Mouse (Mus musculus): Measurements from ENCODE around the gene Klhdc7a. TPM values are rescaled to one million over a fixed set of nuclear protein-coding genes. Genes with fewer than 3 reads are reported as not detected.
"Not testable (repeated sequence)": the region's sequence is repeated elsewhere in the genome, so short reads cannot be mapped to it uniquely, and the experiment has no call there.

Gene Klhdc7a
- polyA plus RNA-seq, 1 experiment from 2014 or later = 0.29 TPM

DNA sequence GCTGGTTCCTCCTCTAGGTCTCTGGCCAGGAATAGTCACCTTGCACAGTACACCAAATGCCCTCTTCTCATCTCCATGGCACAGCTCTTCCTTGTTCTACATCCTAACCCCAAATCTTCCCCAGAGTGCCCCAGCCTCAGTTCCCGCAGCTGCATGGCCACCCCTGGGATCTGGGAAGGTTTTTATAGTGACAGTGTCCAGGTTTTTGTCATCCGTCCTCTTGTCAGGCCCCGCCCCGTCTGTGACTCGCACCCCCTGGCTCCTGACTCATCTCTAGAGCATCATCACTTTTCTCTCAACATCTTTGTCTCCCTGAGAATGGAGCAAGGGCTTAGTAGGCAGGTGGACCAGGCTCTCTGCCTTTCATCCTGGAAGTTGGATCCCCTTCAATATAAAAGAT lies 3.9 kb downstream of the Klhdc7a start:
- Histone ChIP-seq H3K27ac (ENCODE audit: low read length) (no peak overlapping the region), H3K4me3 (replicated peaks; ENCODE audit: low read length) (no peak overlapping the region), H3K9ac (replicated peaks; ENCODE audit: low read depth, low read length) (no peak overlapping the region), H3K36me3 (ENCODE audit: control insufficient read depth, insufficient read depth) (no peaks in the 10 kb centered on the region), H3K4me2 (ENCODE audit: low read length) (no peak overlapping the region), H3K4me1 (replicated peaks; ENCODE audit: control insufficient read depth, insufficient read depth, low read length) (peaks cover 11% of the 10 kb centered on the region), H3K9me3 (ENCODE audit: control insufficient read depth, low read length) (no peaks in the 10 kb centered on the region), H3K27me3 (replicated peaks; ENCODE audit: control insufficient read depth, insufficient read depth, low read length) (no peaks in the 10 kb centered on the region)
- WGBS = 93% methylated on average over 5 of the region's 5 CpGs
- no peak for ATAC-seq

DNA sequence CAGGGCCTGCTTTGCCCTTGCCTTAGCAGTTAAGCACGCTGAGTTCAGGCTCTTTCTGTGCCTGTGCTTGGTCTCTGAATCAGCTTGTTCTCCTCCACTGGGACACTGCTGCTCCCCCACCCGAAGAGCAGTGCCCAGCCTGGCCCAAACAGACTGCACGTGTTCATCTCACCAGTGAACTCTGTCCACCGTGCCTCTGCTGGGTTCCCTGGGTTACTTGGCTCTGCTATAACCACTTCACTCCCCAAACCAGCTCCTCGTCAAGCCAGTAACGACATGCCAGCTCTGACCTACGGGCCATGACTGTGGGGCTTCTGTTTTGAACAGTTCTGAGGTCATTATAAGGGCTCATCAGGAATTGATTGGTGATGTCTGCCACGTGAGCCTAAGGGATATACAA lies 4.8 kb downstream of the Klhdc7a start:
- H3K4me2 ChIP-seq (ENCODE audit: low read length) = no peak overlapping the region
- no peak for ATAC-seq
- H3K9ac ChIP-seq (replicated peaks; ENCODE audit: low read depth, low read length) = no peak overlapping the region
- 49% methylated on average over 8 of the region's 8 CpGs for WGBS
- H3K4me1 ChIP-seq (replicated peaks; ENCODE audit: control insufficient read depth, insufficient read depth, low read length) = peaks cover 11% of the 10 kb centered on the region
- H3K9me3 ChIP-seq (ENCODE audit: control insufficient read depth, low read length) = no peaks in the 10 kb centered on the region
- no peak overlapping the region for H3K27ac ChIP-seq (ENCODE audit: low read length)
- no peaks in the 10 kb centered on the region for H3K27me3 ChIP-seq (replicated peaks; ENCODE audit: control insufficient read depth, insufficient read depth, low read length)
- H3K36me3 ChIP-seq (ENCODE audit: control insufficient read depth, insufficient read depth) = no peaks in the 10 kb centered on the region
- no peak overlapping the region for H3K4me3 ChIP-seq (replicated peaks; ENCODE audit: low read length)

GRCm38 (mm10) chr4:139961816-139962215 lies 6.0 kb downstream of the Klhdc7a start:
- Histone ChIP-seq H3K4me1 (replicated peaks; ENCODE audit: control insufficient read depth, insufficient read depth, low read length) (peaks cover 5% of the 10 kb centered on the region), H3K9ac (replicated peaks; ENCODE audit: low read depth, low read length) (no peak overlapping the region), H3K9me3 (ENCODE audit: control insufficient read depth, low read length) (no peaks in the 10 kb centered on the region), H3K27ac (ENCODE audit: low read length) (no peak overlapping the region), H3K4me3 (replicated peaks; ENCODE audit: low read length) (no peak overlapping the region), H3K36me3 (ENCODE audit: control insufficient read depth, insufficient read depth) (no peaks in the 10 kb centered on the region), H3K4me2 (ENCODE audit: low read length) (no peak overlapping the region), H3K27me3 (replicated peaks; ENCODE audit: control insufficient read depth, insufficient read depth, low read length) (no peaks in the 10 kb centered on the region)
- ATAC-seq = no peak
- 91% methylated on average over 8 of the region's 8 CpGs for WGBS

GRCm38 (mm10) chr4:139961329-139961728 lies 6.5 kb downstream of the Klhdc7a start:
- not testable (repeated sequence) for H3K27me3 ChIP-seq (replicated peaks; ENCODE audit: control insufficient read depth, insufficient read depth, low read length)
- 92% methylated on average over 11 of the region's 11 CpGs for WGBS

GRCm38 (mm10) chr4:139960724-139961315 lies 7.0 kb downstream of the Klhdc7a start:
- Histone ChIP-seq H3K4me1 (replicated peaks; ENCODE audit: control insufficient read depth, insufficient read depth, low read length) (peaks cover 5% of the 10 kb centered on the region), H3K27me3 (replicated peaks; ENCODE audit: control insufficient read depth, insufficient read depth, low read length) (no peaks in the 10 kb centered on the region), H3K4me3 (replicated peaks; ENCODE audit: low read length) (no peak overlapping the region), H3K27ac (ENCODE audit: low read length) (no peak overlapping the region), H3K9me3 (ENCODE audit: control insufficient read depth, low read length) (no peaks in the 10 kb centered on the region), H3K4me2 (ENCODE audit: low read length) (no peak overlapping the region), H3K9ac (replicated peaks; ENCODE audit: low read depth, low read length) (no peak overlapping the region), H3K36me3 (ENCODE audit: control insufficient read depth, insufficient read depth) (no peaks in the 10 kb centered on the region)
- 73% methylated on average over 10 of the region's 10 CpGs for WGBS
- no peak for ATAC-seq

More at GRCm38 (mm10) chr4:139961329-139961728, 6.5 kb downstream of the Klhdc7a start:
- H3K4me2 ChIP-seq (ENCODE audit: low read length); H3K4me3 ChIP-seq (replicated peaks; ENCODE audit: low read length); H3K36me3 ChIP-seq (ENCODE audit: control insufficient read depth, insufficient read depth); H3K9me3 ChIP-seq (ENCODE audit: control insufficient read depth, low read length); H3K9ac ChIP-seq (replicated peaks; ENCODE audit: low read depth, low read length); H3K27ac ChIP-seq (ENCODE audit: low read length); H3K4me1 ChIP-seq (replicated peaks; ENCODE audit: control insufficient read depth, insufficient read depth, low read length); ATAC-seq: not testable (repeated sequence)

DNA sequence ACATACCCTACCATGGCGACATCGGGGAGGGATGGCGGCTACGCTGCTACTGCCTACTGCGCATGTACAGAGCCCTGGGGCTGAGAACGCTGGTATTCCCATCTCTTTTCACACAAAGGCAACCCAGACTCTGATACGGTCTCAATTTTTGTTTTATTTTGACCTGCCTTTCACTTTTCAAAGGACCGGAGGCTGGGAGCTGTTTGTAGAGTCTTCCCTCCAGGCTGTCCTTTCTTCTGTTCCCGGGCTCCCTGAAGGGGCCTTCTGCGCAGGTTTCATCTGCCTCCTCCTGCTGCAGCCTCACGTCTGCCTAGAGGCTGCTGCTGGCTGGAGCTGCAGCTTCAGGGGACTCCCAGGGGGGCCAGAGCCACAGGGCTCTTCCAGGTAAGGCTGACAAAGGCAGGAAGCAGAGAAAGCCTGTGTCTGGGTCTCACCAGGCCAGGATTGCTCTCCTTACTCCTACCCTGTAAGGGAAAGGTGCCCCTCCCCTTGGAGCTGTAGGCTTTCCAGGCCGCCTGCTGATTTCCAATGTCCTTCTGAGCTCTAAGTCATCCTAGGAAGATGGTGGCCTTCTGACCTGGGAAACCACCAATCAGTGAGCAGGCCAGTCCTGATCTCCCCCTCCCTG lies 7.6 kb downstream of the Klhdc7a start:
- 0 out of 2 replicates have a peak overlapping the region, but pooled peaks have one; percentile 4 for H3K9ac ChIP-seq (replicated peaks; ENCODE audit: low read depth, low read length)
- ATAC-seq = no peak
- H3K36me3 ChIP-seq (ENCODE audit: control insufficient read depth, insufficient read depth) = no peaks in the 10 kb centered on the region
- H3K27ac ChIP-seq (ENCODE audit: low read length) = no peak overlapping the region
- no peak overlapping the region for H3K4me2 ChIP-seq (ENCODE audit: low read length)
- no peaks in the 10 kb centered on the region for H3K27me3 ChIP-seq (replicated peaks; ENCODE audit: control insufficient read depth, insufficient read depth, low read length)
- no peaks in the 10 kb centered on the region for H3K9me3 ChIP-seq (ENCODE audit: control insufficient read depth, low read length)
- 61% methylated on average over 12 of the region's 12 CpGs for WGBS
- peaks cover 5% of the 10 kb centered on the region for H3K4me1 ChIP-seq (replicated peaks; ENCODE audit: control insufficient read depth, insufficient read depth, low read length)
- H3K4me3 ChIP-seq (replicated peaks; ENCODE audit: low read length) = no peak overlapping the region

GRCm38 (mm10) chr4:139959188-139959587 lies 8.6 kb downstream of the Klhdc7a start:
- Histone ChIP-seq H3K36me3 (ENCODE audit: control insufficient read depth, insufficient read depth) (no peaks in the 10 kb centered on the region), H3K4me1 (replicated peaks; ENCODE audit: control insufficient read depth, insufficient read depth, low read length) (peaks cover 5% of the 10 kb centered on the region), H3K27me3 (replicated peaks; ENCODE audit: control insufficient read depth, insufficient read depth, low read length) (no peaks in the 10 kb centered on the region), H3K9ac (replicated peaks; ENCODE audit: low read depth, low read length) (no peak overlapping the region), H3K4me2 (ENCODE audit: low read length) (no peak overlapping the region), H3K9me3 (ENCODE audit: control insufficient read depth, low read length) (no peaks in the 10 kb centered on the region), H3K27ac (ENCODE audit: low read length) (no peak overlapping the region), H3K4me3 (replicated peaks; ENCODE audit: low read length) (no peak overlapping the region)
- ATAC-seq = no peak
- WGBS = 94% methylated on average over 3 of the region's 3 CpGs

DNA sequence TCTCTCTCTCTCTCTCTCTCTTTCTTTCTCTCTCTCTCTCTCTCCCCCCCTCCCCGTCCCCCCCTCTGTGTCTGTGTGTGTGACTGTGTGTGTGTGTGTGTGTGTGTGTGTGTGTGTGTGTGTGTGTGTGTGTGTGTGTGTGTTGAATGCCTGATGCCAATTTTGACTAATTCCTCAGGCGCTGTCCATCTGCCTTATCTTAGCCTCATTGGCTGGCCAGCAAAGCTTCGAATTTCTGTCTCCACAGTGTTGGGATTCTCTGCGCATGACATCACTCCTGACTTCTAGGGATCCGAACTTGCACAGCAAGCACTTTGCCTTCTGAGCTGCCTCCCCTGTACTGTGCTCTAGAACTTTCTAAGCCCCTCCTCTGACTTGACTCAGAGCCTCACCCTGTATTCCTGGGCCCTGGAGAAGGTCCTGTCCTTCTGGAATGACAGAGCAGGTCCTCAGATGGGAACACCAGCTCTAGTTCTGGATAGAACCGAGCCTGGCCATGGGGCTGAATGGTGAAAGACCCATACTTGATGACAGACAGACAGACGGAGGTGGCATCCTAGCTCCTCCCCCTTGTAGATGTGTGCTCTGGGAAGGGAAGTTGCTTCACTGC lies 16.8 kb downstream of the Klhdc7a start:
- WGBS = 52% methylated on average over 6 of the region's 7 CpGs
- H3K4me1 ChIP-seq (replicated peaks; ENCODE audit: control insufficient read depth, insufficient read depth, low read length) = peaks cover 13% of the 10 kb centered on the region
- H3K27me3 ChIP-seq (replicated peaks; ENCODE audit: control insufficient read depth, insufficient read depth, low read length) = no peaks in the 10 kb centered on the region
- H3K9ac ChIP-seq (replicated peaks; ENCODE audit: low read depth, low read length) = no peak overlapping the region
- no peak for ATAC-seq
- peaks cover 3% of the 10 kb centered on the region; the same call in 1 of the 2 replicates for H3K9me3 ChIP-seq (ENCODE audit: control insufficient read depth, low read length)
- no peaks in the 10 kb centered on the region; the same call in 1 of the 2 replicates for H3K36me3 ChIP-seq (ENCODE audit: control insufficient read depth, insufficient read depth)
- no peak overlapping the region for H3K27ac ChIP-seq (ENCODE audit: low read length)
- no peak overlapping the region for H3K4me3 ChIP-seq (replicated peaks; ENCODE audit: low read length)
- no peak overlapping the region for H3K4me2 ChIP-seq (ENCODE audit: low read length)

- Histone ChIP-seq H3K4me1 (replicated peaks; ENCODE audit: control insufficient read depth, insufficient read depth, low read length) (peaks cover 13% of the 10 kb centered on the region), H3K4me2 (ENCODE audit: low read length) (peak overlapping the region; percentile 39), H3K27me3 (replicated peaks; ENCODE audit: control insufficient read depth, insufficient read depth, low read length) (no peaks in the 10 kb centered on the region), H3K4me3 (replicated peaks; ENCODE audit: low read length) (peak overlapping the region; percentile 21; the same call in 1 of the 2 replicates), H3K9me3 (ENCODE audit: control insufficient read depth, low read length) (peaks cover 3% of the 10 kb centered on the region; the same call in 1 of the 2 replicates), H3K9ac (replicated peaks; ENCODE audit: low read depth, low read length) (0 out of 2 replicates have a peak overlapping the region, but pooled peaks have one; percentile 20), H3K27ac (ENCODE audit: low read length) (no peak overlapping the region), H3K36me3 (ENCODE audit: control insufficient read depth, insufficient read depth) (no peaks in the 10 kb centered on the region; the same call in 1 of the 2 replicates)
- ATAC-seq = peak; percentile 49
- under 1% methylated on average over 20 of the region's 20 CpGs for WGBS
These were observed 17.4 kb downstream of the Klhdc7a start for GRCm38 (mm10) chr4:139950431-139950848.
